Comparison of ENCODE assay signal across 12 mouse cellular contexts in genomic region chr9:107277603-107278002, GRCm38 (mm10). TPM values are rescaled to one million over a fixed set of nuclear protein-coding genes. Genes with fewer than 3 reads are reported as not detected.
"Had no signal": no experiment of that assay in that cellular context is flagged by ENCODE, and none has a peak within 500 bp of the region (broad histone marks: within the 10 kb centered on the region; RNA-seq: fewer than 3 reads in every experiment).

No protein-coding gene starts in this region.

- H3K36me3 ChIP-seq: limb, embryonic 13.5 days; midbrain, embryonic 10.5 days; neural tube, embryonic 12.5 days had no signal

- H3K9ac ChIP-seq: limb, embryonic 13.5 days; liver, embryonic 14.5 days; neural tube, embryonic 12.5 days had no signal

- H3K4me3 ChIP-seq: limb, embryonic 13.5 days; midbrain, embryonic 10.5 days; myocyte; neural tube, embryonic 12.5 days had no signal

- H3K4me2 ChIP-seq: limb, embryonic 13.5 days; neural tube, embryonic 12.5 days had no signal

- DNase-seq: kidney, postnatal 10 days; lung, adult 18-20 months; midbrain, embryonic 14.5 days; thymus, adult 18-20 months; thymus, postnatal 14 days had no signal

- H3K27me3 ChIP-seq: limb, embryonic 13.5 days; neural tube, embryonic 12.5 days had no signal

- H3K27ac ChIP-seq: limb, embryonic 13.5 days; liver, embryonic 14.5 days; midbrain, embryonic 10.5 days; neural tube, embryonic 12.5 days had no signal

- H3K9me3 ChIP-seq: limb, embryonic 13.5 days; midbrain, embryonic 10.5 days; neural tube, embryonic 12.5 days had no signal

RNA-seq across cellular contexts. Expression of gene Dock3, which starts 45.9 kb away (rescaled TPM):
- total RNA-seq: liver, adult 2 months; neutrophil, adult 5-6 weeks had no signal
- polyA plus RNA-seq: liver, adult 2 months had no signal
